Mouse (Mus musculus): ENCODE results near the gene P2ry6.

DNA sequence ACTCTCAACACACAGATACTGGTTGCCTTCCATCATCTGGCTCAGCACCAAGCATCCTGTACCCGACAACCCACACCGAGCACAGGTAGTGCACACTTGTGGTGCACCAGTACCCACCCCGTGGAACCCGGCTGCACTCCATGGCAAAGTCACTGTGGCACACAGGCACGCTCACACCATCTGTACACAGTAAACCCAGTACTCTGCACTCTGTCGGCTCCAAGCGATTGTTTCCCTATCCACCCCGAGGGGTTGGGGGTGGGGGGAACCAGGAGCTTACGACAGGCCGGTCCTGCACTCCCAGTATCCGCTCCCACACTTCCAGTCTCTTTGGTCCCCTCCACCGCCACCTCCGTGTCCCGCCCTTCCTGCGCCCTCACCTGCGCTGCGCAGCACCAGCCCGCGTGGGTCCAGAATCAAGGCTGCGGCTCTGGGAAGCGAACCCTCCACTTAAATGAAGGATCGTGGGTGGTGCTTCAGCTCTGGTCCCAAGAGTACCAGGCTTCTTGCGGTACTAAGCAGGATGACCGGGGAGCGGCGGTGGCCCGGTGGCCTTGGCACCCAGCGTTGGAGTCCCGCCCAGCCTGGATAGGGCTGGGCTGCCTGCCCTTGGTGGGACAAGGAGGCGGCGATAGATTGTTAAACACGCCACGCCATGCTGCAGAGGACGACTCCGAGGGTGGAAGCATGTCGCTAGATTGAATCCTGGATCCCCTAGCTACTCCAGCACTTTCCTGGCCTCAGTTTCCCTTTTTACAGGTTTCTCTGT, at the start of gene P2ry6:
- TF ChIP-seq CTCF (IDR thresholded peaks at IDR 0.05; ENCODE audit: insufficient read depth, low read length) (no peak), POLR2A (IDR thresholded peaks at IDR 0.05; ENCODE audit: borderline replicate concordance, extremely low read depth, low read depth, low read length) (no peak)
